Comparison of ENCODE assay signal across 20 mouse cellular contexts in the genomic region with DNA sequence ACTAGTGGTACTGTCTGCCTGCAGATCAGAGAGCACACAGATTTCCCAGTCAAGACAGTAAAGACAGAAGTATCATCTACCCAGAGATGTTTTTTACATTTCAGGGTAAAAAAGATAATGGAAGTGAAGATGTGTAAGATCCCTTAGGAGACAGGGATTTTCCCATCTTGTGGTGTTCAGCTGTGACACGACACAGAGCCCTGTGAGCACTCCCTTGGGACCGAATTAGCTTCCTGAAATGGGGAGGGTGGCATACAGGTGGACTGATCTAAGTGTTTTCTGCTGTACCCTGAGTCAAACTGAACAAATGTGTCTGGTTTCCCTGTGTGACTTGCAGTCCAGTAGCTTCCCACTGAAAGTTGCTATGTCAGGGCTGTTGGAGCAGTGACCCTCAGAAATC. TPM values are rescaled to one million over a fixed set of nuclear protein-coding genes. Genes with fewer than 3 reads are reported as not detected.
"Had no signal": no experiment of that assay in that cellular context is flagged by ENCODE, and none has a peak within 500 bp of the region (broad histone marks: within the 10 kb centered on the region; RNA-seq: fewer than 3 reads in every experiment).

No protein-coding gene starts in this region.

- H3K4me3 ChIP-seq: lung, embryonic 15.5 days; megakaryocyte, embryonic 14.5 days; midbrain, embryonic 15.5 days; neural tube, embryonic 12.5 days had no signal

- H3K36me3 ChIP-seq: lung, embryonic 15.5 days; midbrain, embryonic 15.5 days; neural tube, embryonic 12.5 days had no signal

- H3K27ac ChIP-seq: liver, embryonic 14.5 days; lung, embryonic 15.5 days; macrophage; midbrain, embryonic 15.5 days; neural tube, embryonic 12.5 days had no signal

- ATAC-seq: lung, postnatal 0 days had no signal

- H3K4me1 ChIP-seq: megakaryocyte, embryonic 14.5 days; neural tube, embryonic 12.5 days had no signal

- H3K9ac ChIP-seq: liver, embryonic 14.5 days; lung, embryonic 15.5 days; midbrain, embryonic 15.5 days; neural tube, embryonic 12.5 days had no signal

- H3K27me3 ChIP-seq: lung, embryonic 15.5 days; megakaryocyte, embryonic 14.5 days; midbrain, embryonic 15.5 days; neural tube, embryonic 12.5 days had no signal

- H3K4me2 ChIP-seq: lung, embryonic 15.5 days; midbrain, embryonic 15.5 days; neural tube, embryonic 12.5 days had no signal

- DNase-seq: lung, adult 2 months; lung, postnatal 14 days; lung, postnatal 36 days; right cerebral cortex, postnatal 14 days; thymus, adult 18-20 months; thymus, postnatal 14 days; thymus, postnatal 36 days had no signal

- H3K9me3 ChIP-seq: lung, embryonic 15.5 days; megakaryocyte, embryonic 14.5 days; midbrain, embryonic 15.5 days; neural tube, embryonic 12.5 days had no signal

RNA-seq across cellular contexts. Expression of a gene that starts 36.9 kb away (rescaled TPM):
- total RNA-seq: megakaryocyte progenitor cell, adult 5-6 weeks; midbrain, postnatal 0 days; monocyte, adult 5-6 weeks; neutrophil, adult 5-6 weeks had no signal
- polyA plus RNA-seq: liver, embryonic 14.5 days; lung, adult 2 months; macrophage; midbrain, embryonic 15.5 days; midbrain, postnatal 0 days; neural tube, embryonic 12.5 days; neural tube, embryonic 14.5 days; spleen, adult 2 months had no signal
